Mouse (Mus musculus) heart, postnatal 10 days (tissue): Measurements from ENCODE around the gene Tex30. TPM values are rescaled to one million over a fixed set of nuclear protein-coding genes. Genes with fewer than 3 reads are reported as not detected.
"Not testable (repeated sequence)": the region's sequence is repeated elsewhere in the genome, so short reads cannot be mapped to it uniquely, and the experiment has no call there.

Source experiments
- DNase-seq, 2 experiments: peaks; one replicate each; pipeline ENCODE4 v3.0.0; 2021
- intact Hi-C: fragments of 180-260 bp; cut with DNase I; formaldehyde crosslinking; loops from one replicate; pipeline ENCODE4 v1.15.1; 2025
- total RNA-seq, 2 experiments: library from RNA; stranded (reverse); gene quantifications; 2 replicates each; pipeline ENCODE4 v1.2.3; 2021

Gene Tex30
- total RNA-seq, 2 experiments from 2014 or later = 10.1 to 12.7 TPM

GRCm38 (mm10) chr1:44046556-44046955 lies 55.7 kb downstream of the Tex30 start:
- intact Hi-C loops = no loop called here
- DNase-seq = peak in 1 of 2 experiments; percentile 3

GRCm38 (mm10) chr1:44045689-44046088 lies 56.6 kb downstream of the Tex30 start:
- DNase-seq, intact Hi-C loops: not testable (repeated sequence)

GRCm38 (mm10) chr1:44042555-44042915 lies 59.7 kb downstream of the Tex30 start:
- intact Hi-C loops = no loop called here
- DNase-seq = no peak

- DNase-seq = peak; percentile 52 to 77
- intact Hi-C loops = loop anchor here (1.0 to 2.0 kb wide), 2 partner anchors 139 to 282 kb away; no protein-coding TSS in a partner anchor
Observed at GRCm38 (mm10) chr1:44041797-44042554, 60.3 kb downstream of the Tex30 start.

Other genes with a start within 250 kb of the Tex30 start
- 10 to 100 TPM; 47.7 to 49.0 TPM for gene Tpp2, start 168.8 kb downstream of the Tex30 start, total RNA-seq
- not detected for gene Mettl21c, start 82.4 kb downstream of the Tex30 start, total RNA-seq
- gene Gm8251, start 40.5 kb downstream of the Tex30 start, total RNA-seq = not detected
- gene Kdelc1, start 16.4 kb upstream of the Tex30 start, total RNA-seq = 10 to 100 TPM; 23.7 to 27.0 TPM
- gene Bivm, start 16.5 kb upstream of the Tex30 start, total RNA-seq = 10 to 100 TPM in 1 of 2 experiments, 1 to 10 TPM in 1; 9.0 to 11.3 TPM
- 10 to 100 TPM; 17.1 to 20.5 TPM for gene Ercc5, start 45.3 kb upstream of the Tex30 start, total RNA-seq
- gene Mettl21e, start 116.5 kb upstream of the Tex30 start, total RNA-seq = under 1 TPM in 1 of 2 experiments, not detected in 1; 0.12 TPM